Mouse (Mus musculus): ENCODE results near the gene En2.

GRCm38 (mm10) chr5:28174086-28174485 is 8.6 kb downstream of the En2 start:
- TF ChIP-seq CTCF (IDR thresholded peaks at IDR 0.05; ENCODE audit: borderline replicate concordance, insufficient read depth, low read depth, low read length): no peak
- TF ChIP-seq POLR2A (IDR thresholded peaks at IDR 0.05; ENCODE audit: borderline replicate concordance, insufficient read depth, low read length): no peak
